Mouse (Mus musculus): ENCODE measurements around the gene Nfkb1.

- TF ChIP-seq CTCF (IDR thresholded peaks at IDR 0.05; ENCODE audit: low read depth) (no peak), EP300 (IDR thresholded peaks at IDR 0.05; ENCODE audit: low read depth) (no peak)
Observed at GRCm38 (mm10) chr3:135546212-135546923, 145.0 kb downstream of the Nfkb1 start.
